Mouse (Mus musculus) midbrain, embryonic 12.5 days (tissue): ENCODE results near the gene Cfap157. TPM values are rescaled to one million over a fixed set of nuclear protein-coding genes. Genes with fewer than 3 reads are reported as not detected.

Experiments used
- ATAC-seq: fragments of 200-750 bp; cut with Nextera tagmentation; 2 replicates; pipeline ENCODE4 v1.8.0; 2017; ENCODE audit warnings: low read depth, moderate TSS enrichment, moderate library complexity; ENCODE audit not compliant: low FRiP score
- H3K27ac ChIP-seq: fragments of 300-500 bp; sonication (generic); replicated peaks from 2 replicates; pipeline ENCODE4 v1.5.1; 2016; ENCODE audit warnings: mild to moderate bottlenecking
- H3K27me3 ChIP-seq: fragments of 300-500 bp; sonication (generic); 2 replicates; pipeline ENCODE4 v1.6.1; 2016; ENCODE audit warnings: mild to moderate bottlenecking
- H3K36me3 ChIP-seq: fragments of 300-500 bp; sonication (generic); 2 replicates; pipeline ENCODE4 v1.6.1; 2016
- H3K4me1 ChIP-seq: fragments of 300-500 bp; sonication (generic); 2 replicates; pipeline ENCODE4 v1.6.1; 2016
- H3K4me2 ChIP-seq: fragments of 300-500 bp; sonication (generic); replicated peaks from 2 replicates; pipeline ENCODE4 v1.6.1; 2016; ENCODE audit warnings: mild to moderate bottlenecking, moderate library complexity
- H3K4me3 ChIP-seq: fragments of 300-500 bp; sonication (generic); 2 replicates; pipeline ENCODE4 v1.5.1; 2016; ENCODE audit warnings: mild to moderate bottlenecking
- H3K9ac ChIP-seq: fragments of 300-500 bp; sonication (generic); replicated peaks from 2 replicates; pipeline ENCODE4 v1.6.1; 2016; ENCODE audit warnings: mild to moderate bottlenecking, moderate library complexity
- H3K9me3 ChIP-seq: fragments of 300-500 bp; sonication (generic); 2 replicates; pipeline ENCODE4 v1.6.1; 2016; ENCODE audit warnings: mild to moderate bottlenecking
- WGBS: fragments of 180-500 bp; shearing (Covaris S2); methylation state at CpG from one replicate; pipeline ENCODE4 v1.1.7; 2016; 5-methylcytosine and 5-hydroxymethylcytosine counted together
- polyA plus RNA-seq: library from polyadenylated mRNA; unstranded; fragments of >200 nt; fragmentation: Nextera tagmentation; extraction: Ambion mirVana; gene quantifications from 2 replicates; pipeline ENCODE4 v1.2.1, GENCODE M21; 2016

Gene Cfap157
- polyA plus RNA-seq, 1 experiment from 2014 or later = 0.64 TPM

- Histone ChIP-seq H3K9me3 (no peaks in the 10 kb centered on the region), H3K36me3 (no peaks in the 10 kb centered on the region), H3K4me3 (no peak overlapping the region), H3K4me1 (peaks cover 21% of the 10 kb centered on the region), H3K9ac (no peak overlapping the region), H3K27me3 (peaks cover 21% of the 10 kb centered on the region; the same call in 1 of the 2 replicates), H3K27ac (no peak overlapping the region), H3K4me2 (no peak overlapping the region)
- 14% methylated on average over 8 of the region's 8 CpGs for WGBS
- ATAC-seq = no peak
These were observed 5.1 kb downstream of the Cfap157 start for GRCm38 (mm10) chr2:32779131-32779530.

DNA sequence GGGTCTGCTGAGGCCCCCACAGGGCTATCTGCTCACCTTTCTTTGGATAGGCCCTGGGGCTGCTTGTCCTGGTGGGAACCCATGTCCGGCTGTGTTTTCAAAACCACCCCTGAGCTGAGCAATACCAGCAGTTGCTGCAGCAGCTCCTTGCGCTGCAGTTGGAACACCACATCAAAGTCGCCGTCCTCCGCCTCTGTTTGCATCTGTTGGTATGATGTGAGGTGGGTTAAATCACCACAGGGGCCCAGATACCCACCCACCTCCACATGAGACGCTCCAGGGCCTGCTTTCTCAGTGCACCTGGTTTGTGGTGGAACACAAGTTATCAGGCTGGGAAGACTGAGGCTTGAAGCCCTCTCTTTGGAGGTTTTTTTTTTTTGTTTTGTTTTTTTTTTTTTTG, 6.1 kb downstream of the Cfap157 start:
- Histone ChIP-seq H3K4me2 (no peak overlapping the region), H3K9me3 (no peaks in the 10 kb centered on the region), H3K4me1 (peaks cover 18% of the 10 kb centered on the region), H3K36me3 (no peaks in the 10 kb centered on the region), H3K9ac (no peak overlapping the region), H3K27ac (no peak overlapping the region), H3K27me3 (peaks cover 21% of the 10 kb centered on the region; the same call in 1 of the 2 replicates), H3K4me3 (no peak overlapping the region)
- no peak for ATAC-seq
- 93% methylated on average over 6 of the region's 6 CpGs for WGBS

DNA sequence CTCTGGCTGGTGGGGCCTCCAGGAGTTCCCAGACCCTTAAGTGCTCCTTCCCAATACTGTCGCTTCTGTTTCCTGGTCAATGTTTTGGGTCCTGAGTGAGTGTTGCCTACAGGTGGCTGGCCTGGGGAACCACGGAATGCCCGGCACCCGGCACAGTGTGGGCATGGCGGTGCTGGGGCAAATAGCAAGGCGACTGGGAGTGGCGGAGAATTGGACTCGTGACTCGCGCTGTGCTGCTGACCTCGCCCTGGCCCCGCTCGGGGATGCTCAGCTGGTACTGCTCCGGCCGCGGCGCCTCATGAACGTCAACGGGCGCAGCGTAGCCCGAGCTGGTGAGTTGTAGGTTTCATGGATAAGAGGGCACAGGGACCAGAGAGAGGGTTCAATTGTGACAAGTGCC, 8.0 kb downstream of the Cfap157 start:
- H3K9me3 ChIP-seq = no peaks in the 10 kb centered on the region
- ATAC-seq = no peak
- peaks cover 18% of the 10 kb centered on the region for H3K4me1 ChIP-seq
- peak overlapping the region; percentile 70 for H3K4me3 ChIP-seq
- peak overlapping the region; percentile 65 for H3K4me2 ChIP-seq
- no peaks in the 10 kb centered on the region for H3K36me3 ChIP-seq
- H3K27ac ChIP-seq = no peak overlapping the region
- H3K9ac ChIP-seq = peak overlapping the region; percentile 52; the same call in 1 of the 2 replicates
- 17% methylated on average over 22 of the region's 22 CpGs for WGBS
- H3K27me3 ChIP-seq = peaks cover 28% of the 10 kb centered on the region; the same call in 1 of the 2 replicates

DNA sequence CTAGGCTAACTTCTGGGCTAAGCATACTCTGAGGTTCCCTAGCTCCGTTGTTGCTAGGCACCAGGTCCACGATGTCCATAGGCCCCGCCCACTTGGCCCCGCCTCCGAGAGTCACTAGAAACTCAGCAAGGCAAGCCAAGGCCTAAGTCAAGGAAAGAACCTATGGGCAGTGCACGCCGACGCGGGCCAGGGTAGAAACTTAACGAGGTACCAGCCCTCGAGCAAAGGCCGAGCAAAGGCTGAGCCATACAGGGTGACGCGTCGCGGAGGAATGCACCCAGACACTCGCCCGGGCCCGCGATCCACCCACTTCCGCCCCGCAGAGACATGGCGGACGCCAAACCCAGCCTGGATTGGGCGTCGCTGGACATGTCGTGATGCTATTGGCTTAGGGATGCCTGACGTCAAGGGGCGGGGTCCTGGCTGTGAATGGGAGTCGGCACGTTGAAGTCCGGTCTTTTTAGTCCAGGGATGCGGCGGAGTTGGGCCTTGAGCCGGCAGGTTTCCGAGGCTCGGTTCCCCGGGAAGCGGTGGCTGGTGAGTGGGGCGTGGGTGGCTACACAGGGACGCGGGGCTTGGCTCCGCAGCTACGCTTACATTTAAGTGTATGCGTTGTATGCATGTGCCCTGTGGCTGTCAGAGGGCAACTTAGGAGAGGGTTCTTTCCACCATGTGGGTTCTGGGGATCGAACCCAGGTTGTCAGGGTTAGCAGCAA, 8.7 kb downstream of the Cfap157 start, which contains the start of the genes Ttc16 and Ptrh1:
Gene Ttc16, minus strand, starts transcription at position 275 of the 716 bp plus-strand sequence.
Gene Ptrh1, plus strand, starts transcription at position 428 of the 716 bp plus-strand sequence.
- peak within 1 kb of the TSS; percentile 52 for H3K9ac ChIP-seq
- H3K9me3 ChIP-seq = no peaks in the 10 kb centered on the region
- peaks cover 32% of the 10 kb centered on the region; the same call in 1 of the 2 replicates for H3K27me3 ChIP-seq
- peak within 1 kb of the TSS; percentile 70 for H3K4me3 ChIP-seq
- WGBS = 1% methylated on average over 46 of the region's 46 CpGs
- H3K27ac ChIP-seq = 0 out of 2 replicates have a peak within 1 kb of the TSS, but pooled peaks have one; percentile 30
- H3K36me3 ChIP-seq = no peaks in the 10 kb centered on the region
- peak; percentile 98 for ATAC-seq
- peaks cover 18% of the 10 kb centered on the region for H3K4me1 ChIP-seq
- H3K4me2 ChIP-seq = peak within 1 kb of the TSS; percentile 65

- Histone ChIP-seq H3K4me1 (peaks cover 22% of the 10 kb centered on the region), H3K27ac (no peak overlapping the region), H3K36me3 (no peaks in the 10 kb centered on the region), H3K4me3 (no peak overlapping the region), H3K4me2 (no peak overlapping the region), H3K9me3 (no peaks in the 10 kb centered on the region), H3K27me3 (peaks cover 29% of the 10 kb centered on the region; the same call in 1 of the 2 replicates), H3K9ac (no peak overlapping the region)
- no peak for ATAC-seq
- WGBS = 88% methylated on average over 8 of the region's 8 CpGs
These were observed 11.5 kb downstream of the Cfap157 start for GRCm38 (mm10) chr2:32772626-32773279.

- Histone ChIP-seq H3K27me3 (peaks cover 23% of the 10 kb centered on the region; the same call in 1 of the 2 replicates), H3K4me2 (no peak overlapping the region), H3K36me3 (no peaks in the 10 kb centered on the region), H3K27ac (no peak overlapping the region), H3K9me3 (no peaks in the 10 kb centered on the region), H3K4me3 (no peak overlapping the region), H3K4me1 (peaks cover 26% of the 10 kb centered on the region), H3K9ac (no peak overlapping the region)
- WGBS = 36% methylated on average over 12 of the region's 12 CpGs
- no peak for ATAC-seq
These were observed 12.3 kb downstream of the Cfap157 start for GRCm38 (mm10) chr2:32771886-32772285.

GRCm38 (mm10) chr2:32769327-32770085, 14.7 kb downstream of the Cfap157 start:
- no peak for ATAC-seq
- no peak overlapping the region for H3K9ac ChIP-seq
- no peak overlapping the region for H3K4me2 ChIP-seq
- peaks cover 13% of the 10 kb centered on the region for H3K4me1 ChIP-seq
- H3K4me3 ChIP-seq = no peak overlapping the region
- H3K9me3 ChIP-seq = no peaks in the 10 kb centered on the region
- H3K36me3 ChIP-seq = no peaks in the 10 kb centered on the region
- H3K27ac ChIP-seq = no peak overlapping the region
- H3K27me3 ChIP-seq = peaks cover 13% of the 10 kb centered on the region; the same call in 1 of the 2 replicates
- 51% methylated on average over 5 of the region's 5 CpGs for WGBS

GRCm38 (mm10) chr2:32768661-32769285, 15.5 kb downstream of the Cfap157 start:
- no peak for ATAC-seq
- peaks cover 13% of the 10 kb centered on the region for H3K4me1 ChIP-seq
- no peak overlapping the region for H3K9ac ChIP-seq
- no peaks in the 10 kb centered on the region for H3K36me3 ChIP-seq
- H3K27me3 ChIP-seq = peaks cover 11% of the 10 kb centered on the region; the same call in 1 of the 2 replicates
- no peaks in the 10 kb centered on the region for H3K9me3 ChIP-seq
- no peak overlapping the region for H3K4me3 ChIP-seq
- H3K27ac ChIP-seq = no peak overlapping the region
- no peak overlapping the region for H3K4me2 ChIP-seq
- 48% methylated on average over 19 of the region's 19 CpGs for WGBS

DNA sequence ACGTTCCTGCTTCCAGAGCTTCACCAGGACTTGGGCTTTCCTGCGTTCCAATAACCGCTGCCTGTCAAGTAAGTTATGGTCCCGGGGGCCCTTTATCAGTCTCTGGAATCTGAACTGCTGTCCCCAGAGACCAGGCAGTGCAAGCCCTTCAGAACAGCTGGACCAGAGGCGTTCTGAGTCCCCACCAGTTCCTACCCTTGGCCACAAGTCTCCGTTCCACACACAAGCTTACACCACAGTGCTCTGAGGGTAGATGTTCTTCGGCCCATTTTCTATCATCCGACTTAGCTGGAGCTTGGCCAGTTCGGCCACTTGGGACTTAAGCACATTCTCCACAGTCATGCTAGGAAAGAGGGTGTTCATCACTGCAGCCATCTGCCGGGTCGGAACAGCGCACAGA, 17.0 kb downstream of the Cfap157 start:
- no peak for ATAC-seq
- WGBS = 82% methylated on average over 12 of the region's 12 CpGs
- H3K4me1 ChIP-seq = peaks cover 13% of the 10 kb centered on the region

DNA sequence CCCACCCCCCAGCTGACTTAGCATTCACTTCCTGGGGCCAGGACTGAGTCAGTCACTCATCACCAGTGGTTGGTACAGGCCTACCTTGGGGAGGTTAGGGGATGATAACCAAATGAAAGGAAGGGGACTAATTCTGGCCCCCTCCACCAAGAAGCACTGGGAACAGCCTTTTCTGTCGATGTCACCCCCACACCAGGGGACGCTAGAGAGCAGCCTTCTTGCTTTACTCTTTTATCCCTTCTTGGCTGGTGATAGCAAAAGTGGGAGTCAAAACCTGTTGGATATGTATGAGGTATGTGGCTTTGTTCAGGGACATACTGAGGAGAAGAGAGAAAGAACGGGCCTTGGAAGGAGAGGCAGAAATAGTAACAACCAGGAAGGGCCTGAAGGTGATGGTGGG, 20.9 kb downstream of the Cfap157 start:
- no peak overlapping the region for H3K4me3 ChIP-seq
- no peaks in the 10 kb centered on the region for H3K9me3 ChIP-seq
- no peak overlapping the region for H3K27ac ChIP-seq
- H3K4me2 ChIP-seq = no peak overlapping the region
- 87% methylated on average over 3 of the region's 3 CpGs for WGBS
- H3K36me3 ChIP-seq = peaks cover 29% of the 10 kb centered on the region
- no peak overlapping the region for H3K9ac ChIP-seq
- H3K4me1 ChIP-seq = peaks cover 12% of the 10 kb centered on the region
- H3K27me3 ChIP-seq = no peaks in the 10 kb centered on the region; the same call in 1 of the 2 replicates
- ATAC-seq = no peak

More for the DNA sequence above, 17.0 kb downstream of the Cfap157 start:
- H3K4me2 ChIP-seq = no peak overlapping the region
- peaks cover 6% of the 10 kb centered on the region for H3K36me3 ChIP-seq
- peaks cover 8% of the 10 kb centered on the region; the same call in 1 of the 2 replicates for H3K27me3 ChIP-seq
- H3K9me3 ChIP-seq = no peaks in the 10 kb centered on the region
- no peak overlapping the region for H3K9ac ChIP-seq
- H3K4me3 ChIP-seq = no peak overlapping the region
- no peak overlapping the region for H3K27ac ChIP-seq

- ATAC-seq = no peak
- Histone ChIP-seq H3K9ac (no peak overlapping the region), H3K4me3 (no peak overlapping the region), H3K36me3 (peaks cover 29% of the 10 kb centered on the region), H3K9me3 (no peaks in the 10 kb centered on the region), H3K4me2 (no peak overlapping the region), H3K4me1 (peaks cover 8% of the 10 kb centered on the region), H3K27ac (no peak overlapping the region), H3K27me3 (no peaks in the 10 kb centered on the region; the same call in 1 of the 2 replicates)
- WGBS = 92% methylated on average over 4 of the region's 4 CpGs
These were observed 22.4 kb downstream of the Cfap157 start for GRCm38 (mm10) chr2:32761859-32762258.
